Mouse (Mus musculus): ENCODE data around the gene Setd7.

DNA sequence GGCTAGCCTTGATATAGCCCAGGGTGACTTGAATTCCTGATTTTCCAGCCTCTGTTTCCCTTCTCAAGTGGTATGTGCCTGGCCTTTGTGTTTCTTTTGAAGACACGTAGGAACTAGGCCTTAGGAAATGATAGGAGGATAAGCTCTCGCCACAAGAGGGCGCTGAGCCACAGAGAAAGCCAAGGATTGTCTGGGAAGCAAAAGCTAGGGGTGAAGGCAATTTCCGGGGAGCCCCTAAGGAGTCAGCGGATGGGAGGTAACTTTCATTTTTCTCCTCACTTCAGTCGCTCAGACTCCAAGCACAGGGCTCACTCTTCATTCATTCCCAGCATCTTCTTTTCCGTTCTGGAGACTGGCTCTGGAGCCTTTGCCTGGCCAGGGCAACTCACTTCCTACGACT, 49.8 kb downstream of the Setd7 start:
- TF ChIP-seq CTCF (IDR thresholded peaks at IDR 0.05; ENCODE audit: low read depth, low read length): peak; percentile 80
- TF ChIP-seq POLR2A (IDR thresholded peaks at IDR 0.05; ENCODE audit: extremely low read depth, insufficient read depth, low read length): no peak
